Mouse (Mus musculus): ENCODE results near the gene Adap2. TPM values are rescaled to one million over a fixed set of nuclear protein-coding genes. Genes with fewer than 3 reads are reported as not detected.
"Not testable (repeated sequence)": the region's sequence is repeated elsewhere in the genome, so short reads cannot be mapped to it uniquely, and the experiment has no call there.

Adap2 gene
- polyA plus RNA-seq, 1 experiment from 2014 or later, result 3.2 TPM

DNA sequence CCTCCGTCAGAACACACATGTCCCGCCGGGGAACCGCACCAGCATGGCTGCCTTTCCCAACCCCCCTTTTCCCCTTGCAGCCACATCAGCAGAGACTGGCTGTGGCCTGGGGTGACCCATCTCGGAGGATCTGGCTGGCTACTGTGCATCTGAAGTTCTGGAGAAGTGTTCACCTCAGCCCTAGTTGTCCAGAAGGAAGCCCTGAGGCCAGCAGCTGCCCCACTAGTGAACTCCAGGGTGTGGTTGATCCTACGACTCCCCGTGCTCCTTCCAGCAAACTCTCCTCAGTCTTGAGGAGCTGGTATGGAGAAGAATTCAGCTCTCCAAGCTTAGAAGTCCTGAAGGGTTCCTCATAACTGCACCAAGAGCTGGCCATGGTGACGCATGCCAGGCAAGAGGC, 24.4 kb downstream of the Adap2 start:
- DNase-seq (no peak), ATAC-seq (ENCODE audit: low FRiP score, low TSS enrichment) (no peak)
- Histone ChIP-seq H3K9me3 (ENCODE audit: control insufficient read depth, low read length) (no peaks in the 10 kb centered on the region), H3K4me2 (ENCODE audit: low read length) (no peak overlapping the region), H3K27ac (replicated peaks; ENCODE audit: low read depth, low read length) (no peak overlapping the region), H3K9ac (replicated peaks; ENCODE audit: low read length) (no peak overlapping the region), H3K27me3 (ENCODE audit: control insufficient read depth, insufficient read depth, low read length) (no peaks in the 10 kb centered on the region), H3K4me1 (ENCODE audit: control insufficient read depth, insufficient read depth, low read length) (no peaks in the 10 kb centered on the region), H3K36me3 (ENCODE audit: control insufficient read depth, insufficient read depth, low read length) (no peaks in the 10 kb centered on the region), H3K4me3 (replicated peaks; ENCODE audit: low read depth, low read length) (no peak overlapping the region)
- 89% methylated on average over 8 of the region's 8 CpGs for WGBS

GRCm38 (mm10) chr11:80181021-80181749, 27.3 kb downstream of the Adap2 start:
- ATAC-seq (ENCODE audit: low FRiP score, low TSS enrichment) (no peak), DNase-seq (no peak)
- no peaks in the 10 kb centered on the region for H3K27me3 ChIP-seq (ENCODE audit: control insufficient read depth, insufficient read depth, low read length)
- no peak overlapping the region for H3K27ac ChIP-seq (replicated peaks; ENCODE audit: low read depth, low read length)
- no peak overlapping the region for H3K4me3 ChIP-seq (replicated peaks; ENCODE audit: low read depth, low read length)
- no peak overlapping the region for H3K4me2 ChIP-seq (ENCODE audit: low read length)
- 76% methylated on average over 5 of the region's 5 CpGs for WGBS
- H3K4me1 ChIP-seq (ENCODE audit: control insufficient read depth, insufficient read depth, low read length), result no peaks in the 10 kb centered on the region
- H3K36me3 ChIP-seq (ENCODE audit: control insufficient read depth, insufficient read depth, low read length), result no peaks in the 10 kb centered on the region
- no peaks in the 10 kb centered on the region for H3K9me3 ChIP-seq (ENCODE audit: control insufficient read depth, low read length)
- no peak overlapping the region for H3K9ac ChIP-seq (replicated peaks; ENCODE audit: low read length)

- not testable (repeated sequence) for H3K27me3 ChIP-seq (ENCODE audit: control insufficient read depth, insufficient read depth, low read length); DNase-seq; H3K4me1 ChIP-seq (ENCODE audit: control insufficient read depth, insufficient read depth, low read length); H3K27ac ChIP-seq (replicated peaks; ENCODE audit: low read depth, low read length); H3K36me3 ChIP-seq (ENCODE audit: control insufficient read depth, insufficient read depth, low read length); H3K9me3 ChIP-seq (ENCODE audit: control insufficient read depth, low read length); ATAC-seq (ENCODE audit: low FRiP score, low TSS enrichment)
- 43% methylated on average over 12 of the region's 12 CpGs for WGBS
- Histone ChIP-seq H3K4me2 (ENCODE audit: low read length) (peak overlapping the region; percentile 60), H3K9ac (replicated peaks; ENCODE audit: low read length) (peak overlapping the region; percentile 58), H3K4me3 (replicated peaks; ENCODE audit: low read depth, low read length) (peak overlapping the region; percentile 42)
These were observed 29.3 kb downstream of the Adap2 start for GRCm38 (mm10) chr11:80183054-80183704.

- H3K4me1 ChIP-seq (ENCODE audit: control insufficient read depth, insufficient read depth, low read length), result no peaks in the 10 kb centered on the region
- no peaks in the 10 kb centered on the region for H3K36me3 ChIP-seq (ENCODE audit: control insufficient read depth, insufficient read depth, low read length)
- no peaks in the 10 kb centered on the region for H3K9me3 ChIP-seq (ENCODE audit: control insufficient read depth, low read length)
- H3K9ac ChIP-seq (replicated peaks; ENCODE audit: low read length), result peak within 1 kb of the TSS; percentile 58
- ATAC-seq (ENCODE audit: low FRiP score, low TSS enrichment), result no peak
- no peak within 1 kb of the TSS for H3K27ac ChIP-seq (replicated peaks; ENCODE audit: low read depth, low read length)
- no peaks in the 10 kb centered on the region for H3K27me3 ChIP-seq (ENCODE audit: control insufficient read depth, insufficient read depth, low read length)
- peak within 1 kb of the TSS; percentile 60 for H3K4me2 ChIP-seq (ENCODE audit: low read length)
- 2% methylated on average over 33 of the region's 33 CpGs for WGBS
- peak within 1 kb of the TSS; percentile 42 for H3K4me3 ChIP-seq (replicated peaks; ENCODE audit: low read depth, low read length)
- peak; percentile 75 for DNase-seq
These were observed 29.9 kb downstream of the Adap2 start, which contains the start of gene Rnf135 for GRCm38 (mm10) chr11:80183705-80184255. TSS of gene Rnf135 (plus strand) at chr11:80183851.

DNA sequence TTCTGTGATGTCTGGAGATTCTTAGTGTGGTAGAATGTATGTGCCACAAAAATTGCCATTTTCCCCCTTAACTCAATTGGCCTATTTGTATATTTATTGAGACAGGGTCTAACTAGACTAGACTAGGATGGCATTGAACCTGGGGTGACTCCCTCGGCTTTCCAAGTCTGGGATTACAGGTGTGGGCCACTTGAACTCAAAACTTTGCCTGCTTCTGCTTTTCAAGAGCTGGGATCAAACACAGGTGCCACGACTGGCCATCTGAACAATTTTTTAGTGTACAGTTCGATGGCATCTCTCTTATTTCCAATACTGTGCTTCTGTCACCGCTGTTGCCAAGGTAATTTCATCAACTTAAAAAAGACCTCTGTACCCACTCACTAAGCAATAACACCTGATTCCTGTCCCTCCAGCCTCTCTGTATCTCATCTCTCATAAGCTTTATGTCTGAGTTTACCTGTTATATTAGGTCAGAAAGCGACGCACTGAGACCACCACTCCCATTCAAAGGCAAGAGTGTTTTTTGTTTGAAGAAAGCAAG, 30.7 kb downstream of the Adap2 start:
- no peaks in the 10 kb centered on the region for H3K36me3 ChIP-seq (ENCODE audit: control insufficient read depth, insufficient read depth, low read length)
- H3K27me3 ChIP-seq (ENCODE audit: control insufficient read depth, insufficient read depth, low read length), result no peaks in the 10 kb centered on the region
- ATAC-seq (ENCODE audit: low FRiP score, low TSS enrichment) (no peak), DNase-seq (no peak)
- no peak overlapping the region; the same call in 1 of the 2 replicates for H3K4me2 ChIP-seq (ENCODE audit: low read length)
- no peaks in the 10 kb centered on the region for H3K4me1 ChIP-seq (ENCODE audit: control insufficient read depth, insufficient read depth, low read length)
- H3K27ac ChIP-seq (replicated peaks; ENCODE audit: low read depth, low read length), result no peak overlapping the region
- no peaks in the 10 kb centered on the region for H3K9me3 ChIP-seq (ENCODE audit: control insufficient read depth, low read length)
- no peak overlapping the region for H3K9ac ChIP-seq (replicated peaks; ENCODE audit: low read length)
- H3K4me3 ChIP-seq (replicated peaks; ENCODE audit: low read depth, low read length), result no peak overlapping the region
- 90% methylated on average over 6 of the region's 6 CpGs for WGBS

DNA sequence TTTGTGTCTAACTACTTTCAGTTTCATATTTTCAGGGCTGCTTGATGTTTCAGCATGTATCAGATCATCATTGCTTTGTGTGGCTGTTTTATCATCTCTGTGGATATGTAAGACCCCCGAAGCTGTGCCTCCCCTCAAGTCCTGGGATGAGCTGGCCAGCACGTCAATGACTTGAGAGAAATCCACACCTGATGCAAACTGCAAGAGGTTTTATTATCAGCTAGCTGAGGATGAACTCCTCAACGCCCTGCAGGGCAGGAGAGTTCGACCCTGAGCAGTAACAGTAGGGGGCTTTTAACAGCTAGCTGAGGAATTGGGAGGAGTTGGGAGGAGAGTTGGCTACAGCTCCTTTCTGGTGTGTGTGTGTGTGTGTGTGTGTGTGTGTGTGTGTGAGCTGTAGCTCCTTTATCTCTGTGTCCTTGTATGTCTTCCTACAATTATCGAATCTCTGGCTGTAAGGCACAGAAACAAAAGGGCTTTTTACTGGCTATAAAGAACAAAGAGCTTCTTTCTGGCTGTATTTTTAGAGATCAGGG, 31.6 kb downstream of the Adap2 start:
- not testable (repeated sequence) for H3K9me3 ChIP-seq (ENCODE audit: control insufficient read depth, low read length); H3K27me3 ChIP-seq (ENCODE audit: control insufficient read depth, insufficient read depth, low read length); H3K4me1 ChIP-seq (ENCODE audit: control insufficient read depth, insufficient read depth, low read length); H3K9ac ChIP-seq (replicated peaks; ENCODE audit: low read length); H3K27ac ChIP-seq (replicated peaks; ENCODE audit: low read depth, low read length); H3K36me3 ChIP-seq (ENCODE audit: control insufficient read depth, insufficient read depth, low read length); DNase-seq; H3K4me2 ChIP-seq (ENCODE audit: low read length); H3K4me3 ChIP-seq (replicated peaks; ENCODE audit: low read depth, low read length); ATAC-seq (ENCODE audit: low FRiP score, low TSS enrichment)
- WGBS, result 68% methylated on average over 5 of the region's 5 CpGs

- Histone ChIP-seq H3K4me2 (ENCODE audit: low read length) (no peak overlapping the region), H3K27me3 (ENCODE audit: control insufficient read depth, insufficient read depth, low read length) (no peaks in the 10 kb centered on the region), H3K9me3 (ENCODE audit: control insufficient read depth, low read length) (no peaks in the 10 kb centered on the region), H3K4me1 (ENCODE audit: control insufficient read depth, insufficient read depth, low read length) (no peaks in the 10 kb centered on the region), H3K4me3 (replicated peaks; ENCODE audit: low read depth, low read length) (no peak overlapping the region), H3K27ac (replicated peaks; ENCODE audit: low read depth, low read length) (no peak overlapping the region), H3K9ac (replicated peaks; ENCODE audit: low read length) (no peak overlapping the region), H3K36me3 (ENCODE audit: control insufficient read depth, insufficient read depth, low read length) (no peaks in the 10 kb centered on the region)
- WGBS, result 85% methylated on average over 4 of the region's 4 CpGs
- no peak for ATAC-seq (ENCODE audit: low FRiP score, low TSS enrichment)
- no peak for DNase-seq
These were observed 36.4 kb downstream of the Adap2 start for GRCm38 (mm10) chr11:80190280-80190679.

GRCm38 (mm10) chr11:80193827-80194226, 39.9 kb downstream of the Adap2 start:
- Histone ChIP-seq H3K27me3 (ENCODE audit: control insufficient read depth, insufficient read depth, low read length) (no peaks in the 10 kb centered on the region), H3K4me1 (ENCODE audit: control insufficient read depth, insufficient read depth, low read length) (no peaks in the 10 kb centered on the region), H3K4me3 (replicated peaks; ENCODE audit: low read depth, low read length) (no peak overlapping the region), H3K27ac (replicated peaks; ENCODE audit: low read depth, low read length) (no peak overlapping the region), H3K9me3 (ENCODE audit: control insufficient read depth, low read length) (no peaks in the 10 kb centered on the region), H3K4me2 (ENCODE audit: low read length) (no peak overlapping the region), H3K9ac (replicated peaks; ENCODE audit: low read length) (no peak overlapping the region), H3K36me3 (ENCODE audit: control insufficient read depth, insufficient read depth, low read length) (no peaks in the 10 kb centered on the region)
- ATAC-seq (ENCODE audit: low FRiP score, low TSS enrichment) (no peak), DNase-seq (no peak)
- 68% methylated on average over 4 of the region's 4 CpGs for WGBS

Data from midbrain, embryonic 14.5 days (tissue).